Mouse (Mus musculus) v-Abl transformed pro-B cells (cell line): ENCODE results near the gene Cyp2a5.
"Not testable (repeated sequence)": the region's sequence is repeated elsewhere in the genome, so short reads cannot be mapped to it uniquely, and the experiment has no call there.

Source experiments
- in situ Hi-C, 2 experiments: fragments of 400-800 bp; cut with MboI; formaldehyde crosslinking; loops; one replicate each; pipeline ENCODE4 v1.15.1; 2025; ENCODE audit not compliant: unreplicated experiment in 2 of 2

Cyp2a5 gene

GRCm38 (mm10) chr7:26835059-26835458 lies at the start of gene Cyp2a5:
Gene Cyp2a5, plus strand, starts transcription at chr7:26835305.
- in situ Hi-C loops: not testable (repeated sequence)

- in situ Hi-C loops: loop anchor here in 1 of 2 experiments (25.0 kb wide), 1 partner anchor 501 kb away; no protein-coding TSS in a partner anchor
Observed at GRCm38 (mm10) chr7:26786013-26786412, 49.1 kb upstream of the Cyp2a5 start.

- in situ Hi-C loops: loop anchor here in 1 of 2 experiments (25.0 kb wide), 1 partner anchor 497 kb away; no protein-coding TSS in a partner anchor
Observed at GRCm38 (mm10) chr7:26789984-26790383, 45.1 kb upstream of the Cyp2a5 start.

- in situ Hi-C loops: loop anchor here in 1 of 2 experiments (25.0 kb wide), 1 partner anchor 337 kb away; no protein-coding TSS in a partner anchor
Observed at GRCm38 (mm10) chr7:26800104-26800503, 35.0 kb upstream of the Cyp2a5 start.

GRCm38 (mm10) chr7:26800996-26801395 lies 34.1 kb upstream of the Cyp2a5 start:
- in situ Hi-C loops: loop anchor here in 1 of 2 experiments (25.0 kb wide), 1 partner anchor 336 kb away; no protein-coding TSS in a partner anchor

GRCm38 (mm10) chr7:26808592-26808991 lies 26.5 kb upstream of the Cyp2a5 start, which contains the start of gene Cyp2g1:
Gene Cyp2g1, plus strand, starts transcription at chr7:26808892.
- in situ Hi-C loops: loop anchor here in 1 of 2 experiments (25.0 kb wide), 1 partner anchor 329 kb away; no protein-coding TSS in a partner anchor

- in situ Hi-C loops: not testable (repeated sequence)
Observed at GRCm38 (mm10) chr7:26831556-26832292, 3.4 kb upstream of the Cyp2a5 start.

- in situ Hi-C loops: not testable (repeated sequence)
Observed at GRCm38 (mm10) chr7:26832668-26833067, 2.4 kb upstream of the Cyp2a5 start.

GRCm38 (mm10) chr7:26843400-26843799 lies 8.3 kb downstream of the Cyp2a5 start:
- in situ Hi-C loops: loop anchor here in 1 of 2 experiments (5.0 kb wide), 1 partner anchor 124 kb away; no protein-coding TSS in a partner anchor

GRCm38 (mm10) chr7:26850063-26850462 lies 15.0 kb downstream of the Cyp2a5 start:
- in situ Hi-C loops: not testable (repeated sequence)

- in situ Hi-C loops: not testable (repeated sequence)
Observed at GRCm38 (mm10) chr7:26878581-26878980, 43.5 kb downstream of the Cyp2a5 start.

GRCm38 (mm10) chr7:26880600-26880999 lies 45.5 kb downstream of the Cyp2a5 start:
- in situ Hi-C loops: not testable (repeated sequence)
